Mouse (Mus musculus) midbrain, postnatal 0 days (tissue): Measurements from ENCODE around the gene Nectin3. TPM values are rescaled to one million over a fixed set of nuclear protein-coding genes. Genes with fewer than 3 reads are reported as not detected.
A peak's percentile ranks its signal among the peaks of the same experiment; 100 is the strongest.

Experiments
- ATAC-seq: fragments of 200-750 bp; cut with Nextera tagmentation; 2 replicates; pipeline ENCODE4 v1.8.0; 2017; ENCODE audit warnings: moderate number of reproducible peaks, mild to moderate bottlenecking, moderate TSS enrichment, moderate library complexity; ENCODE audit not compliant: low FRiP score
- DNase-seq: peaks from one replicate; pipeline ENCODE4 v3.0.0-alpha.2; 2015; ENCODE audit warnings: low spot score
- H3K27ac ChIP-seq: fragments of 300-500 bp; sonication (generic); 2 replicates; pipeline ENCODE4 v1.5.1; 2014; ENCODE audit warnings: low read depth, mild to moderate bottlenecking, low read length, mixed read lengths
- H3K27me3 ChIP-seq: fragments of 300-500 bp; sonication (generic); 2 replicates; pipeline ENCODE4 v1.6.1; 2014; ENCODE audit warnings: low read length, control low read depth, mixed read lengths; ENCODE audit not compliant: insufficient read depth
- H3K36me3 ChIP-seq: fragments of 300-500 bp; sonication (generic); 2 replicates; pipeline ENCODE4 v1.6.1; 2014; ENCODE audit warnings: low read length, control low read depth, mixed read lengths; ENCODE audit not compliant: insufficient read depth
- H3K4me1 ChIP-seq: fragments of 300-500 bp; sonication (generic); 2 replicates; pipeline ENCODE4 v1.6.1; 2014; ENCODE audit warnings: mild to moderate bottlenecking, control low read depth, antibody characterized with exemption, low read length, mixed read lengths; ENCODE audit not compliant: insufficient read depth
- H3K4me2 ChIP-seq: fragments of 300-500 bp; sonication (generic); 2 replicates; pipeline ENCODE4 v1.6.1; 2014; ENCODE audit warnings: low read depth, mild to moderate bottlenecking, low read length, mixed read lengths; ENCODE audit not compliant: poor library complexity, severe bottlenecking
- H3K4me3 ChIP-seq: fragments of 300-500 bp; sonication (generic); 2 replicates; pipeline ENCODE4 v1.5.1; 2014; ENCODE audit warnings: low read depth, mild to moderate bottlenecking, low read length, moderate library complexity
- H3K9ac ChIP-seq: fragments of 300-500 bp; sonication (generic); replicated peaks from 2 replicates; pipeline ENCODE4 v1.6.1; 2014; ENCODE audit warnings: mild to moderate bottlenecking, low read length, moderate library complexity, mixed read lengths; ENCODE audit not compliant: poor library complexity, severe bottlenecking
- H3K9me3 ChIP-seq: fragments of 300-500 bp; sonication (generic); 2 replicates; pipeline ENCODE4 v1.6.1; 2016; ENCODE audit warnings: low read length, control low read depth
- CTCF ChIP-seq: IDR thresholded peaks from 2 replicates; pipeline ENCODE4 v1.5.1; 2016; ENCODE audit warnings: antibody characterized with exemption, mild to moderate bottlenecking
- WGBS: fragments of 180-500 bp; shearing (Covaris S2); extraction: QIAGEN DNeasy Blood & Tissue Kit; methylation state at CpG from one replicate; pipeline ENCODE4 v1.1.7; 2014; 5-methylcytosine and 5-hydroxymethylcytosine counted together
- polyA plus RNA-seq: library from polyadenylated mRNA; unstranded; fragments of >200 nt; fragmentation: Nextera tagmentation; extraction: Ambion mirVana; gene quantifications from 2 replicates; pipeline ENCODE4 v1.2.1, GENCODE M21; 2015
- total RNA-seq: library from RNA; depleted of rRNA; stranded (reverse); fragments of >200 nt; gene quantifications from 2 replicates; pipeline ENCODE4 v1.2.3, GENCODE M21; 2014

Nectin3 gene
- total and polyA plus RNA-seq, 2 experiments from 2014 or later: 22.8 to 43.7 TPM

GRCm38 (mm10) chr16:46451421-46451820, 46.9 kb downstream of the Nectin3 start:
- 94% methylated on average over 3 of the region's 3 CpGs for WGBS
- no peak for ATAC-seq

GRCm38 (mm10) chr16:46449013-46449412, 49.3 kb downstream of the Nectin3 start:
- WGBS: 92% methylated on average over 6 of the region's 6 CpGs
- no peak for ATAC-seq

More at GRCm38 (mm10) chr16:46451421-46451820, 46.9 kb downstream of the Nectin3 start:
- no peaks in the 10 kb centered on the region for H3K4me1 ChIP-seq
- H3K27me3 ChIP-seq: no peaks in the 10 kb centered on the region
- no peak overlapping the region for H3K4me3 ChIP-seq
- peaks cover 3% of the 10 kb centered on the region; the same call in 1 of the 2 replicates for H3K36me3 ChIP-seq
- no peak overlapping the region for H3K9ac ChIP-seq
- no peak overlapping the region for H3K27ac ChIP-seq
- TF ChIP-seq CTCF: no peak
- DNase-seq: no peak
- H3K4me2 ChIP-seq: no peak overlapping the region
- H3K9me3 ChIP-seq: no peaks in the 10 kb centered on the region

GRCm38 (mm10) chr16:46431317-46431716, 67.0 kb downstream of the Nectin3 start:
- Histone ChIP-seq H3K9me3 (no peaks in the 10 kb centered on the region), H3K4me3 (no peak overlapping the region), H3K27ac (no peak overlapping the region), H3K4me2 (no peak overlapping the region), H3K27me3 (no peaks in the 10 kb centered on the region), H3K36me3 (0 out of 2 replicates have a peak, but pooled peaks cover 9% of the 10 kb centered on the region), H3K9ac (no peak overlapping the region), H3K4me1 (no peaks in the 10 kb centered on the region)
- no peak for ATAC-seq
- peak; percentile 14 for DNase-seq
- 33% methylated on average over 5 of the region's 5 CpGs for WGBS
- no peak for TF ChIP-seq CTCF

More at GRCm38 (mm10) chr16:46449013-46449412, 49.3 kb downstream of the Nectin3 start:
- peaks cover 3% of the 10 kb centered on the region; the same call in 1 of the 2 replicates for H3K36me3 ChIP-seq
- no peak overlapping the region for H3K27ac ChIP-seq
- H3K4me2 ChIP-seq: no peak overlapping the region
- no peaks in the 10 kb centered on the region for H3K9me3 ChIP-seq
- no peak overlapping the region for H3K4me3 ChIP-seq
- H3K27me3 ChIP-seq: no peaks in the 10 kb centered on the region
- no peaks in the 10 kb centered on the region for H3K4me1 ChIP-seq
- no peak for TF ChIP-seq CTCF
- DNase-seq: no peak
- no peak overlapping the region for H3K9ac ChIP-seq

DNA sequence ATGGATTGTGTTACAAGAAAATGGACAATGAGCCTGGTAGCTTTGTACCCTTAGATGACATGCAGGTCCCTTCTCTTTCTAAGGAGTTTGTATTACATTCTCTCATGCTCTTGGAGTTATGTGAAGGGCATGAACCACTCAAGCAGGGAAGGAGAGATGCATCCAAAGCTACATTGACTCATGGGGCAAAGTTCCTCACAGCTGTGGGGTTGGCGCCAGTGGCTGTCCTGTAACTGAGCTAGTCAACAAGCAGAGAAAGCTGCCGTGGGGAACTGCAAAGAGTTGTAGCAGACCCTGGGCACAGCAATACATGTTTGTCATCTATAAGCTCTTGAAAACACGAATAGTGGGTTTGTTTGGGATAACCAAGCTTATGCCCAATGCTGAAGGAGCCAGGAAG, 82.1 kb downstream of the Nectin3 start:
- no peak overlapping the region for H3K27ac ChIP-seq
- ATAC-seq: no peak
- H3K4me2 ChIP-seq: no peak overlapping the region
- peaks cover 3% of the 10 kb centered on the region for H3K36me3 ChIP-seq
- no peaks in the 10 kb centered on the region for H3K27me3 ChIP-seq
- 93% methylated on average over 3 of the region's 3 CpGs for WGBS
- DNase-seq: no peak
- H3K4me1 ChIP-seq: no peaks in the 10 kb centered on the region
- H3K9me3 ChIP-seq: no peaks in the 10 kb centered on the region
- H3K4me3 ChIP-seq: no peak overlapping the region
- TF ChIP-seq CTCF: no peak
- no peak overlapping the region for H3K9ac ChIP-seq

GRCm38 (mm10) chr16:46410739-46411057, 87.6 kb downstream of the Nectin3 start:
- H3K9me3 ChIP-seq: no peaks in the 10 kb centered on the region
- H3K27ac ChIP-seq: no peak overlapping the region; the same call in 1 of the 2 replicates
- DNase-seq (no peak), ATAC-seq (no peak)
- H3K9ac ChIP-seq: no peak overlapping the region
- H3K4me2 ChIP-seq: no peak overlapping the region
- H3K27me3 ChIP-seq: no peaks in the 10 kb centered on the region
- whole genome bisulfite sequencing: 29% methylated on average over 3 of the region's 3 CpGs
- TF ChIP-seq CTCF: no peak
- H3K4me3 ChIP-seq: no peak overlapping the region
- H3K4me1 ChIP-seq: no peaks in the 10 kb centered on the region
- H3K36me3 ChIP-seq: no peaks in the 10 kb centered on the region; the same call in 1 of the 2 replicates

DNA sequence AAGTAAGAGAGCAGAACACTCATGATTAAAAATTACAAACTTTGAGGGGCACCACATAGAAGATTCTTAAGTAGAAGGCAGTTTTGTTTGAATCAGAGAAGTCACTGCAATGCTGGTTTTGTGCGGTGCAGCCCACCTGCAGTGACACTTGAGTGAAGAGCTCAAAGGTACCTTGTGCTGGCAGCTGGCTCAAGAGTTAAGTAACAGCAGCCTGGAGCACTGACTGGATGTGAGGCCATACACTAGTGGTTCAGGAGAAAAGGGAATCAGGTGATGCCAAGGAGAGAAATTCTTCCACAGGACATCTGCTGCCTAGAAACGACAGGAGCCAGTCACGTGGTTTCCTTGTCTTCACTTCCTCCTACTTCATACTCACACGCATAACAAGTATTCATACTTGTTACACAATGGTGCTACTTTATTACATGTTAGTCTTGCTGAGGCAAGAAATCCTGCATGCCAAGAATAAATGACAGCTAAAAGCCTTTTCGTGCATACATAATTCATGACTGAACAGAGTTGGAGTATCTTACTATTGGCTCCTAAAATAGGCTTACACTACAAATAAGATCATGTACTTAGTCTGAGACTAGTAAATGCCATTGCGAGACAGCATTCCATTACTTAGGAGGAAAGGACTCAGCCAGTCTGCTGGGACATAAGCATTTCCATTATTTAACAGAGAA, 88.1 kb downstream of the Nectin3 start:
- DNase-seq: no peak
- Histone ChIP-seq H3K27ac (no peak overlapping the region; the same call in 1 of the 2 replicates), H3K27me3 (no peaks in the 10 kb centered on the region), H3K4me3 (no peak overlapping the region), H3K9me3 (no peaks in the 10 kb centered on the region), H3K4me2 (no peak overlapping the region), H3K4me1 (no peaks in the 10 kb centered on the region), H3K9ac (no peak overlapping the region), H3K36me3 (no peaks in the 10 kb centered on the region; the same call in 1 of the 2 replicates)
- TF ChIP-seq CTCF: no peak
- peak; percentile 36; the same call in 1 of the 2 replicates for ATAC-seq
- WGBS: 50% methylated on average over 6 of the region's 6 CpGs
